Mouse (Mus musculus) bone marrow, adult 2 months (tissue): ENCODE data around the gene Cfd.

Experiments used
- CTCF ChIP-seq: fragments of 200-500 bp; IDR thresholded peaks from 2 replicates; pipeline ENCODE4 v1.5.1; 2011; ENCODE audit warnings: low read length, control low read depth; ENCODE audit not compliant: control insufficient read depth, insufficient read depth
- POLR2A ChIP-seq: fragments of 200-500 bp; IDR thresholded peaks from 2 replicates; pipeline ENCODE4 v1.6.1; 2011; ENCODE audit warnings: low read depth, mild to moderate bottlenecking, control low read depth, low read length, borderline replicate concordance; ENCODE audit not compliant: control insufficient read depth

- TF ChIP-seq CTCF: no peak
- no peak for TF ChIP-seq POLR2A
Observed at GRCm38 (mm10) chr10:79862925-79863324, 27.7 kb upstream of the Cfd start.
